Mouse (Mus musculus): ENCODE measurements at regions not wholly inside any gene's neighbourhood (a gene's known extent, or its start where the extent isn't known, plus 50 kb on each side); places are given as distances from the start of the nearest gene placed in this dataset.

GRCm38 (mm10) chr8:96246017-96246416, 357.7 kb upstream of the Got2 start:
- TF ChIP-seq CTCF (IDR thresholded peaks at IDR 0.05; ENCODE audit: low read depth, low read length): no peak
- no peak for TF ChIP-seq TAL1 (conservative IDR thresholded peaks at IDR 0.05; ENCODE audit: low read depth, low read length)
